Mouse (Mus musculus): Measurements from ENCODE around the gene Vps9d1. TPM values are rescaled to one million over a fixed set of nuclear protein-coding genes. Genes with fewer than 3 reads are reported as not detected.

Gene Vps9d1
- 136 and 348 TPM in 2 replicates for polyA plus RNA-seq (2012; ENCODE audit: low replicate concordance)

DNA sequence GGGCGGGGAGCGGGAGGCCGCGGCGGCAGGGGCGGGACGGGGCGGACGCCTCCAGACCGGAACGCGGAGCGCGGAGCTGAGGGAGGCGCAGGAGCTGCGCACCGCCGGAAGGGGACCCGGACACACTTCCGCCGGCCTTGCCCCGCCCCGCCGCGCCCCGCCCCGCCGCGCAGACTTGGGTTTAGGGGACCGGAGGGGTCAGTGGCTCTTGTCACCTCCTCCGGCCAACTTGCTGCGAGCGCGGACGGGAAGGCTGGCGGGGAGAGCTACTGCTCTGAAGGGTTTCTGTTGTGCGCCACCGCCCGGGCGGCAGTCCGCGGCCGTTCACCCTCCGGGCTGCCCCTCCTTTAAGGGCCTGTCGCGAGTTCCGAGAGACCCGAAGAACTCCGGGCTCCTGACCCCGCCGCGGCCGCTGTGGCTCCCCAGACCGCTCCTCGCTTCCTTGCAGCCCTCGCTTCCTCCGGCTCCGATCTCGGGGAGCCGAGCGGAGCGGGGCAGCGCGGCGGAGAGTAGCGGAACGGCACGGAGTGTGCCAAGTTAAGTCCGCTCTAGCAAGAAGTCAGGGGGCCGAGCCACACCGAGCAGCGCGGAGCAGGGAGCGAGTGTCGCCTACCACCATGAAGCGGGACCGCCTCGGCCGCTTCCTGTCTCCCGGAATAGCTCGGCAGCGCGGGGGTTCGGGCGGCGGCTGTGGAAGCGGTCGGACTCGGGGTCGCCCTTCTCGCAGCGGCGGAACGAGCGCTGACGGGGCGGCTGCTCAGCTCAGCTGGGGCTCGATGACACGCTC lies at the start of gene Vps9d1, which contains the start of gene Zfp276:
Vps9d1 (minus strand) TSS at position 250 of the 787 bp plus-strand sequence.
Zfp276 (plus strand) TSS at position 97 of the 787 bp plus-strand sequence.

DNA sequence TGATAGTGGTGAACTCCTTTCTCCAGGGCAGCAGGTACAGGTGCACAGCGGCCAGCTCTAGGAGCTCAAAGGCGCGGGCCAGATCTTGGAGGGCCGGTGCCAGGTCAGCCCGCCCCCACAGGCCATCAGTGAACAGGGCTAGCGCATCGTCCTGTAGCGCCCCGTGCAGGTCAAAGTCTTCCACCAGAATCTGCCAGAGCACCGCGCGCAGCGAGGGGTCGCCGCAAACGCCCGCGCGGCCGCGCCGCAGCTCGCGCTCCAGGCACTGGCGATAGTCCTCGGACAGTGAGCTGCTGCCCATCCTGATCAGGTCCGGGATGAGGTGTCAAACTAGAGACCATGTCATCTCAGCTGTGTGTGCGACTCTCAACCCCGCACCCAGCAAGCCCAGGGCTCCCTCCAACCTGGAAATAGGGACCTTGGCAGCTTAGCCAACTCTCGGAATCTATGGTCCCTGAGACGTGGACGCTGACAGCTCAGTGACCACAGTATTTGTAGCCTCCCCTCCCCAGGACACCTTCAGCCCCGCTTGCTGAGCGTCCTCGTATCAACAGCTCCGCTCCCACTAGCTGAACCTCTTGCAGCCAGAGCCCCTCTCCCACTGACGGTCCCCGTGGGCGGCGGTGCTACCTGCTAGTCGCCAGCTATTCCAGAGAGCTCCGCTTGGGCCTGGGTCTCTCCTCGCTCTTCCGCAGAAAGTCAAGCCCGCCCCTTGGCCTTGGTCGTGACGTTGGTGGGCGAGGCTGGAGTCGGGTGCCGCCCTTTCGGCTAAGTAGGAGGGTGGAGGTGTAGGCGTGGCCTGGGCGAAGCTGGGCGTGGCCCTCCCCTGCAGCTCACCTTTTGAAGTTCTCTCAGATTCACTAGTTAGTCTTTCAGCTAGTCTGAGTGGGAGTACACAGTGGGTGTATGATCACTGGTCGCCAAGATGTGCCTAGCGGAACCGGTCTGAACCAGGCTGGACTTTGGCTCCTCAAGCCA lies 18.3 kb downstream of the Vps9d1 start, which contains the start of gene Spata2l:
Spata2l (minus strand) TSS at position 714 of the 978 bp plus-strand sequence.

DNA sequence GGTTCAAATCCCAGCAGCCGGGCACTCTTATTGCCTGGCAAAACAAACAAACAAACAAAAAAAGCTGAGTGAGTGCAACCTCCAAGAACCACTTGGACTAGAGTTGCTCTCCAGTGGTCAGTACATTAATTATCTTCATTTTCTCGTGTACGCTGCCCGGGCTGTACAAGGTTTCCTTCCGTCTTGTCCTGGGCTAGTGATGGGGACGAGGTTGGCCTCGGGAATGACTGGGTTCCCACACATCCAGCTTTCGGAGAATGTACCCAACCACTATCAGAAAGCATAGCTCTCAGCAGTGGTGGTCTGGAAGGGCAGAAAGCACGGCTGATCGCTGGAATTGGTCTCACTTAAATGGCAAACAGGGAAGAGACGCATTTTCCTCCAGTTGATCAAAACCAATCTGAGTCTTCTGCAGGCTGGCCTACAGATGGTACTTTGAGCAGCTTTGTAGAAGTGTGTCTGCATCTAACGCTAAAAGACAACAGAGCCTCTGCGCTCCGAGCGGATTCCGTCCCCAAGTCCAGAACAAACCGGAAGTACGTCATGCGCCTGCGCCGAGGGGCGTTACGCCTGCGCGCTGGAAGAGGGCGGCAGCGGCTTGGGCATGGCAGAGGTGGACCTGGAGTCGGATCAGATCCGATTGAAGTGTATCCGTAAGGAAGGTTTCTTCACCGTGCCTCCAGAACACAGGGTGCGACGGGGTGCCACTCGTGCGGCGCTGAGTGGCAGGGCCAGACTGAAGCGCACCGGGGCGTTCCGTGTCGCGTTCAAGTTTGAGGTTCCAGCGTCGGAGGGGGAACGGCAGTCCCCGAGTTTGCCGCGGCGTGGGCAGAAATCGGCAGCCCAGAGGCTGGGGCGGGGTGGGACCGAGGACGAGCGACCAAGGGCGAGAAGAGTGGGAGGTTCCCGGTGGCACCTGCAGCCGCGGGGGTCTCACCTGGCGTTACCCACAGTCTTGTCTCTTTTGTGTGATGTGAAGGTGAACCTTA lies 29.6 kb downstream of the Vps9d1 start, which contains the start of gene Cdk10:
Cdk10 (plus strand) TSS at position 565 of the 989 bp plus-strand sequence.

DNA sequence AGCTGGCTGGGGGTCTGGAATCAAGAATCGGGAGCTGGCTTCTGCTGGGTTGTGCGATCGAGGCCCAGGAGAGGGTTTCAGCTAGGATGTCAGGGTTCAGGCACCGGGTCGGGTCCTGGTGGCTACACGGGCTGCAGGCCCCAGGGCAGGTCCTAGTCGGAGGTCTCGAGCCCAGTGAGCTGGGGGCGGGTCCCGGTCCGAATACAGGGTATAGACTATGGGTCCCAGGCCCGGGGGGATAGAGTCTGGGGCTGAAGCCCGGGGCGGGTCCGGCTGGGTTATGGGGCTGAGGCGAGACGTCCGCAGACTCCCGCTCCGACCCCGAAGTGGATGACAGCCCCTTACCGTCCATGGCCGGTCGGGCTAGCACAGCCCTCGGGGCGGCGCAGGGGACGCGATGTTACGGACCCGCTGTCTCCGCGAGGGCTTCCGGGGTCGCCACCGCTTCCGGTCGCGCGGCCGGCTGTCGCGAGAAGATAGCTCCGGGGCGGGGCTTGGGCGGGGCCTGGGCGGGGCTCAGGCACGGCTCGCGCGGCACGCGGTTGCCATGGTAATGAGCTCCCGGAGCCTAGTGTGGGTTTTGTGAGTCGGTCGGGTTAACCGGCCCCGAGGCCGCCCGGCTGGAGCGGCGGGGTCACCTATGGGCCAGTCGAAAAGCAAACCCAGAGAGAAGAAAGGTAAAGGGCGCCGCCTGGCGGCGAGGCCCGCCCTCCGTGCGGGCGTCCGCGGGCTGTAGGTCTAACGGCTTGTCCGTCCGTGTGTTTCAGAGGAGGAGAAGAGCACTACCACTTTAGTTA lies 41.6 kb downstream of the Vps9d1 start, which contains the start of the genes Chmp1a and Spata33:
Chmp1a (minus strand) TSS at position 443 of the 797 bp plus-strand sequence.
Spata33 (plus strand) TSS at position 512 of the 797 bp plus-strand sequence.

Other genes with a start within 250 kb of the Vps9d1 start
- 140 and 285 TPM in 2 replicates for gene Ankrd11, start 212.1 kb downstream of the Vps9d1 start, polyA plus RNA-seq (2012; ENCODE audit: low replicate concordance)
- 42.2 and 42.8 TPM in 2 replicates for gene Spg7, start 191.4 kb downstream of the Vps9d1 start, polyA plus RNA-seq (2012; ENCODE audit: low replicate concordance)
- gene Rpl13, start 152.0 kb downstream of the Vps9d1 start, polyA plus RNA-seq (2012; ENCODE audit: low replicate concordance): 3,132 and 3,903 TPM in 2 replicates
- 1.2 and 4.3 TPM in 2 replicates for gene Cpne7, start 137.0 kb downstream of the Vps9d1 start, polyA plus RNA-seq (2012; ENCODE audit: low replicate concordance)
- not detected in 2 replicates for gene Sult5a1, start 96.0 kb downstream of the Vps9d1 start, polyA plus RNA-seq (2012; ENCODE audit: low replicate concordance)
- not detected in 2 replicates for gene Dpep1, start 68.1 kb downstream of the Vps9d1 start, polyA plus RNA-seq (2012; ENCODE audit: low replicate concordance)
- 23.5 and 38.8 TPM in 2 replicates for gene Chmp1a, start 41.6 kb downstream of the Vps9d1 start, polyA plus RNA-seq (2012; ENCODE audit: low replicate concordance)
- 0.11 TPM in 1 of 2 replicates, not detected in the other for gene Spata33, start 41.5 kb downstream of the Vps9d1 start, polyA plus RNA-seq (2012; ENCODE audit: low replicate concordance)
- gene Cdk10, start 29.5 kb downstream of the Vps9d1 start, polyA plus RNA-seq (2012; ENCODE audit: low replicate concordance): 66.1 and 110 TPM in 2 replicates
- 11.9 and 12.8 TPM in 2 replicates for gene Spata2l, start 18.1 kb downstream of the Vps9d1 start, polyA plus RNA-seq (2012; ENCODE audit: low replicate concordance)
- gene Zfp276, start 153 bp downstream of the Vps9d1 start, polyA plus RNA-seq (2012; ENCODE audit: low replicate concordance): 19.5 and 32.7 TPM in 2 replicates
- gene Fanca, start 64.2 kb upstream of the Vps9d1 start, polyA plus RNA-seq (2012; ENCODE audit: low replicate concordance): 7.0 and 16.7 TPM in 2 replicates
- gene Spire2, start 78.4 kb upstream of the Vps9d1 start, polyA plus RNA-seq (2012; ENCODE audit: low replicate concordance): 0.24 and 0.85 TPM in 2 replicates
- 117 and 146 TPM in 2 replicates for gene Tcf25, start 119.4 kb upstream of the Vps9d1 start, polyA plus RNA-seq (2012; ENCODE audit: low replicate concordance)
- not detected in 2 replicates for gene Mc1r, start 152.8 kb upstream of the Vps9d1 start, polyA plus RNA-seq (2012; ENCODE audit: low replicate concordance)
- 0.62 TPM in 2 replicates for gene Tubb3, start 157.1 kb upstream of the Vps9d1 start, polyA plus RNA-seq (2012; ENCODE audit: low replicate concordance)
- gene Def8, start 169.2 kb upstream of the Vps9d1 start, polyA plus RNA-seq (2012; ENCODE audit: low replicate concordance): 1.7 and 8.4 TPM in 2 replicates
- gene Afg3l1, start 223.6 kb upstream of the Vps9d1 start, polyA plus RNA-seq (2012; ENCODE audit: low replicate concordance): 11.7 and 12.1 TPM in 2 replicates

Measured in hematopoietic multipotent progenitor cell, adult 10-12 weeks (in vitro differentiated cells).